Comparison of ENCODE assay signal across 1 mouse cellular context in the genomic region with DNA sequence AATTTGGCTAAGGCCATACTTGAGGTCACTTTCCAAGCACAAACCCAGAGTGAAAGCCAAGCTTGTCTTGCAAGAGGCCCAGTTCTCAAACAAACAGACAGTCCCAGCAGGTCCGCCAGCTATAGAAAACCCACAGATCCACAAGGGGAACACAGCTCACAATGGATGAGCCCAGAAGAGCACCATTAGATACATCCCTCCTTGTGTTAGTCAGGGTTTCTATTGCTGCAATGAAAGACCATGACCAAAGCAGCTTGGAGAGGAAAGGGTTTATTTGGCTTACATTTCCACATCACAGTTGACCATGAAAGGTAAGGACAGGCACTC.
A peak's percentile ranks its signal among the peaks of the same experiment; 100 is the strongest.
TF ChIP-seq lines count a peak whose summit lies in the region.

No protein-coding gene starts in this region.

TF ChIP-seq in CH12.LX, 34 proteins besides CTCF, POLR2A, EP300 and RAD21:
- TF ChIP-seq MAX (IDR thresholded peaks at IDR 0.05; ENCODE audit: low read length) (no peak), IRF4 (IDR thresholded peaks at IDR 0.05; ENCODE audit: low read depth, low read length) (no peak), MXI1 (IDR thresholded peaks at IDR 0.05; ENCODE audit: low read depth, low read length) (no peak), NELFE (IDR thresholded peaks at IDR 0.05; ENCODE audit: low read depth, low read length) (no peak), GABPA (IDR thresholded peaks at IDR 0.05; ENCODE audit: insufficient replicate concordance, low read depth, low read length) (no peak), JUND (conservative IDR thresholded peaks at IDR 0.05; ENCODE audit: low read depth, low read length) (no peak), CHD2 (IDR thresholded peaks at IDR 0.05; ENCODE audit: low read length) (0 out of 2 replicates have a peak, but pooled peaks have one; percentile 5)
TF ChIP-seq in CH12.LX: peak in this region for 1.
